Mouse (Mus musculus): ENCODE results near the gene Ptprm.
A peak's percentile ranks its signal among the peaks of the same experiment; 100 is the strongest.

Ptprm gene

DNA sequence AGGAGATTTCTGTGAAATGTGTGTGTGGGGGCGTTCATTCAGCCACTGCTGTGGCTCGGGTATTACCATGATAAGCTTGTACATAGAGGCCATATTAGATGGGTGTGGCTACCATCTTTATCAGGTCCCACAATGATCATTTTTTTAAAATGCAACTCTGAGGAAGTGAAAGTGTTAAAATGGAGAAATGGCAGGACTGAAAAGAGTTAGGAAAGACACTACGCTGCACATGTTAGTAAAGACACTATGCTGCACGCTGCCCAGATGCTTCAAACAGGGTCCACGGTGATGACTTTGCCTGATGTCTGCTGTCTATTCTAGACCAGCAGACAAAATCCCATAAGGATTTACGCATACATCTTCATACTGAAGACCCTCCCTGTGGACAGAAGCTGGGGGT is 298.6 kb downstream of the Ptprm start:
- no peak for DNase-seq

GRCm38 (mm10) chr17:67054202-67054601 is 300.1 kb downstream of the Ptprm start:
- no peak for DNase-seq

DNA sequence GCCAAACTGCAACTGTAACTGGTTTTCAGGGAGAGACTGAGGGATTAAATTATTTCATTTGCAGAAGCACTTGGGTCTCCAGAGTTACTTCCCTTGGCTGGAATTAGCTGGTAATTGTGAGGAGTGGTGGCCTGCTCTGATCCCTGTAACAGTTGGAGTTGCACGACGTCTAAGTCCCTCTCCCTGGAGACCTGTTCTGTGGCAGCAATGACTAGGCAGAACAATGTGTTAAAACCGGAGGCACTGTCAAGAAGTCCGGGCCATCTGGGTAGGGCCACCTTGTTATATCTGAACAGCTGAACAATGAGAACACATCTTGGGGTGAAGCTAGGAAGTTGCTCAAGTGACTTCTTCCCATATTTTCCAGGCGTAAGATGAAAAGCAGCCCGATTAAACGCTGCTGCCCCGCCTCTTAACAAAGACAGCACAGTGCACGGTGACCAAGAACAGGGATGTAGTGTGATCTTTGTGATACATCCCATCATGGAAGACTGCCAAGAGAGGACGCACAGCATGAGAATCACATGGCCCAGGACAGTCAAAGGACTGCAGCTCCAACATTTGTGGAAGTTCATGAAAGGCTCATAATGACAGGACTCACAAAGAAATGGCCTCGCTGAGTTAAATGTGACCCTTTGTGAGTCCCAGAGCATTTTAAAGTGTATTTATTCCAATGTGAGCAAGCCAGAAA is 301.5 kb downstream of the Ptprm start:
- no peak for DNase-seq

DNA sequence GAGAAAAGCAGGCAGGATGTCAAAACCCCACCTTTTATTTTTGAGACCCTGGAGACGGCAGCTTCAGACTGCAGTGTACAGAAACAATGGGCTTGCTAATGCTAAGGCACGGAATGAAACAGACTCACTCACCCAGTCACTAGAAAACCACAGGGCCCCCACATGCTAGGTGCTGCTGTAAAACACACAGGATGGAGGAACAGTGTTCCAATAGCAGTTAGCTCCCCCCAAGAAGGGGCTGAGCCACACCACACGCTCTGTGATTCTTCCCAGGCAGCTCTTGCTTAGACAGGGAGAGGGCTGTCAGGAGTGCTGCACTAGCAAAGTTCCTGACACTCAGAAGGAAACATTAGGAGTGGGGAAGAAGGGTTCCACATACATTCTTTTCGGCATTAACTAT is 306.6 kb downstream of the Ptprm start:
- no peak for DNase-seq

DNA sequence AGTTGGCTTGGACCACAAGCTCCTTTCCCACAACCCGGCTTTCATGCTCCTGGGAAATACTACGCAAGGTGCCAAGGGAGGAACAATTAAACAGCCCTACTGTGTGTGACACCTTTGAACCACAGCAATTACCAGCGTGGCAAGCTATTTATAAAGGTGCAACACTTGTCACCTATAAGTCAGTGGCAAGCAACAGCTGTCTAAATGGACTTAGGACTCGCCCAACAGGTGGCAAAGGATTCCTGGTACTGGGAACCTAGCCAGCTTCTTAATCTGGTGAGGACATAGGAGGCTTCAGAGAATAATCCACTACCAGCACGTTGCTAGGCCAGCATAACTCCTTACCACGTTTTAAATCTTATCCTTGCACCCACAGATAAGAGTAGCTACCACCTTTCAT is 315.7 kb downstream of the Ptprm start:
- DNase-seq = no peak

GRCm38 (mm10) chr17:67033547-67033946 is 320.7 kb downstream of the Ptprm start:
- DNase-seq = no peak

DNA sequence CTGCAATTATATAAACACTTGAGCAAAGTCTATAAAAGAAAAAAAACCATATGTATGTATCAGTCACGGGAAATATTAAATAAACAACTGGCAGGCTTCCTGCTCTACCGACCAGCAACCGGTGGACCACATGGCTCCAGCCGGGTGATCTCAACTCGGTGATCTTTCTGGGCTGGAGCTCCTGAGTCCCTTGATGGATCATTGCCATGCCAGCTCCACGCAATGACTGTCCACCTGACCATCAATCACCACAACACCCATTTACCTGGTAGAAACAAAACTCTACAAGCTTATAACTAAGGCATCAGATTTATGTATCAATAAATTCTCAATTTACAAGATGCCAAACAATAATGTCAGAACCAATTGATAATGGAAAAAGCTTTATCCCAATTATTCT is 322.2 kb downstream of the Ptprm start:
- DNase-seq = no peak

- DNase-seq = no peak
Measured at GRCm38 (mm10) chr17:67031341-67031740, 322.9 kb downstream of the Ptprm start.

- DNase-seq = peak in 1 of 2 experiments; percentile 17
Measured at GRCm38 (mm10) chr17:67027274-67027673, 327.0 kb downstream of the Ptprm start.

GRCm38 (mm10) chr17:67016501-67016900 is 337.8 kb downstream of the Ptprm start:
- no peak for DNase-seq

DNA sequence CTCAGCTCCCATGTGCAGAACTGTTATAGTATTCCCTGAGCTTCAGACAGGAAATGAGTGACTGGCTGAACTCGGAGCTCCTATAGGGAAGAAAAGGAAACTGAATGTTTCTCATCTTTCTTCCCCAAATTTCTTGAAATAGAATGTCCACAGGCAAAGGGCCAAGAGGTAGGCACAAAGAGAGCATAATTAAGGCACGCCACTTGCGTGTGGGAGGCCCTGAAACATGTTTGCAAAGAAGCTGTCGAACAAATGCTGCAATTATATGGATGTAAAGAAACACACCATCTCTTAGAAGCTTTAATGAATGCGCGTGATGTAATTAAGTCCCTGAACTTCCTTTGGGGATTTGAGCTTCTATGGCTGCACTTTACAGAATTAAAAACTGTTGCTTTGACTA is 341.0 kb downstream of the Ptprm start:
- no peak for DNase-seq

- peak; percentile 11 to 28 for DNase-seq
Measured at GRCm38 (mm10) chr17:67011836-67012583, 342.2 kb downstream of the Ptprm start.

DNA sequence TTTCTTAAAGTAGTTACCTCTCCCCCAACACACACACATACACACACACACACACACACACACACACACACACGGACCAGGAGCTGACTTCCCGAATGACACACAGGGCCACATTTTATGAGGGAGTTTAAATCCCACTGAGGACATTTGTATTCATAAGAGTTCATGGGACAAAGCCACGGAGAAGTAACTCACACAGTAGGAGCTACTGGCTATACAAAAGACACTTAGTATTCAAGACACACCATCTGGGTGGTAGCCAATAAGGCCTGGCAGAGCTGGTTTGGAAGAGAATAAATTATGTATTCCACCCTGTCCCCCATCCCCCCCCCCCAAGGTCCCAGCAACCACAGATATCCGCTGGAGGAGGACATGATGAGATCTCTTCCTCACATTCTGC is 344.1 kb downstream of the Ptprm start:
- DNase-seq = no peak

GRCm38 (mm10) chr17:67008137-67008536 is 346.1 kb downstream of the Ptprm start:
- DNase-seq = no peak

DNA sequence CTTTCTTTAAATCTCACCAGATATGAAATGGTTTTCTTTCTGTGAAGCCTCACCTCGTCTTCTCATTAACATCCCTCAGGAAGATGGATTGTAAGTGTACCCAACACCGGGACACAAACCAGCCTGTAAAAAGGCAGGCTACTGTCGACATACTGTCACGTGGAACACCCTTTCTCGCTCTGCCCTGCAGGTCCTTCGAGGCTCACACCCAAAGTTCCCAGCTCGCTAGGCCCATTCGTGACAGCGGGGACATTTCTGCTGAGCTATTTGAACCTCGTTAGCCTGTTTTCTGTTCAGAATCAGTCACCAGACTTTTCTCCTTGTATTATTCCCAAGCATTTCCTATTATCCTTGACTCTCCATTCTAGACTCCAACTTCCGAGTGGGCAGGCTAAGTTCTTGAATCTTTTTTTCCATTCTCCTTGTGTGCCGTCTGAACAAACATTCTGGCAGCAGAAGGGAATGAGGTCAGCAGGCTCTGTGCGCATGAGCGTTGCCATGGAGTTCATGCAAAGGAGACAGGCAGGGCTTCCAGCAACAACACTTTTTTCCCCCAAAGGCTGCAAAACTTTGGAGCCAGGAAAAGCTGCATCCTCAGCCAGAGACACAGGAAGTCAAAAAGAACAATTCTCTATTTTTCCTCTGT is 347.4 kb downstream of the Ptprm start:
- DNase-seq = peak; percentile 19 to 53

- DNase-seq = no peak
Measured at GRCm38 (mm10) chr17:66996882-66997281, 357.4 kb downstream of the Ptprm start.

DNA sequence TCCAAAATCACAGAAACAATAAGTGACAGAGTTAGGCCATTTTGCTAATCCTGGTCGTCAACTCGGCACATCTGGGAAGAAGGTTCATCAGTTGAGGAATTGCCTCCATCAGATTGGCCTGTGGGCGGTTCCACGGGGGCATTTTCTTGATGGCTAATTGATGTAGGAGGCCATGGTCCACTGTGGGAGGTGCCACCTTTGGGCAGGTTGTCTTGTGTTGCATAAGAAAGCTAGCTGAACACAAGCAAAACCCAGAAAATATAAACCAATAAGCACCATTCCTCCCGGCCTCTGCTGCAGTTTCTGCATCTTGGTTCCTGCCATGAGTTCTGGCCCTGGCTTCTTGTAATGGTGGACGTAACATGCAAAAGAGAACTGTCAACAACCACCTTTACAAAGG is 358.2 kb downstream of the Ptprm start:
- DNase-seq = no peak

GRCm38 (mm10) chr17:66991815-66992214 is 362.4 kb downstream of the Ptprm start:
- DNase-seq = no peak

DNA sequence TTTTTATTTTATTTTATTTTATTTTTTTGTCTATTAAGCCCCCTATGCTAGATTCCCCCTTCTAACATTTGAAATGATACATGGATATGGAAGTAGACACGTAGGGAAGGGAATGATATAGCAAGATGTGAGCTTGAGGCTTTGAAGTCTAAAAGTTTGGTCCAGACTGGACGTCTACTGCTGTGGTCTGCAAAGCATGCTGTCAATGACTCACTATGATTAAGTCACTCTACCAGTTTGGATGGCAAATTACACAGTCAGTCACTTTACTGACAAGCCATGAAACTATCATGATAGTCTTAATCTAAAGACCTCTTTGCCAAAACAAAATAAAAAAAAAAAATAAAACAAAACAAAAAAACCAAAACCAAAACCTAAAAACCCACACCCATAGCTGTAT is 363.5 kb downstream of the Ptprm start:
- DNase-seq = no peak

DNA sequence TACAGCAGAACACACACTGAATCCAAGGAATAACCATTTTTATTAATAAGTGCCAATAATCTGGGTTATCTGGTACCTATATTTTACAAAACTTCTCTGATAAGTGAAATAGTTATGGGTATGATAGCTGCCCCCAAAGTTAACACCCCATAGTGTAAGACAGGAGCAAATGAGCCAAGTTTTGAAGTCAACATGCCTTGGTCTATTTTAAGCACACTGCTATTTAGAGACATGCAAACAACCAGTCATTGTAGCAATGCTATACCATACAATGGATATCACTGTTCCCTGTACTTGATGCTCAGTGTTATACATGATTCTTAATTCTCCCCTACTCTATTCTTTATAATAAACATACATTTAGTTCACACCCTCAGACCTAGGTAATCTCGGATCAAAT is 366.2 kb downstream of the Ptprm start:
- DNase-seq = no peak

- no peak for DNase-seq
Measured at GRCm38 (mm10) chr17:66981649-66982048, 372.6 kb downstream of the Ptprm start.

- DNase-seq = no peak
Measured at GRCm38 (mm10) chr17:66979971-66980370, 374.3 kb downstream of the Ptprm start.

DNA sequence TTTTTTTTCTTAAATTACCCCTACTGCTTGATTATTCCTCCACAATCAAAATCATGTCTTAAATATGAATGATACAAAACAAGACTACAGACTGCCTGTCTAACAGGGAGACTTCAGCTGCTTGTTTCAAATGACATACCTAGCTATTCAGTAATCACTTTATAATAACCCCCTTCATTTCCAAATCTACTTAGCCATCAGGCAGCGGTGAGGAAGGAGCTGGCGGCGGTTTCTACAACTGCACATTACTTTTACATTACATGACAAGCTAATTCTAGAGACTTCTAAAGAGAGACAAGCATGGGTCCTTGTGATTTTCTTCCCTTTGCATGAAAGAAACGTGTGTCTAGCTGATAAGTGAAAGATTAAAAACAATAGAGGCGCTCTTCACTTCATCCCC is 377.8 kb downstream of the Ptprm start:
- no peak for DNase-seq

GRCm38 (mm10) chr17:66972976-66973375 is 381.3 kb downstream of the Ptprm start:
- no peak for DNase-seq

Measured in cerebellum, postnatal 25 days (tissue).